Mouse (Mus musculus) neural tube, embryonic 11.5 days (tissue): ENCODE results near the gene Olfr1386. TPM values are rescaled to one million over a fixed set of nuclear protein-coding genes. Genes with fewer than 3 reads are reported as not detected.
"Not testable (repeated sequence)": the region's sequence is repeated elsewhere in the genome, so short reads cannot be mapped to it uniquely, and the experiment has no call there.

ENCODE experiments used
- ATAC-seq: fragments of 200-750 bp; cut with Nextera tagmentation; 2 replicates; pipeline ENCODE4 v1.8.0; 2017; ENCODE audit warnings: moderate number of reproducible peaks, mild to moderate bottlenecking, moderate TSS enrichment, moderate library complexity; ENCODE audit not compliant: insufficient read depth, low FRiP score, low TSS enrichment
- DNase-seq: peaks from one replicate; pipeline ENCODE4 v3.0.0-alpha.2; 2015; ENCODE audit warnings: low spot score
- H3K27ac ChIP-seq: fragments of 300-500 bp; sonication (generic); 2 replicates; pipeline ENCODE4 v1.5.1; 2014; ENCODE audit warnings: low read depth, mild to moderate bottlenecking, low read length
- H3K27me3 ChIP-seq: fragments of 300-500 bp; sonication (generic); 2 replicates; pipeline ENCODE4 v1.6.1; 2014; ENCODE audit warnings: mild to moderate bottlenecking, low read length, mixed read lengths; ENCODE audit not compliant: control insufficient read depth, insufficient read depth
- H3K36me3 ChIP-seq: fragments of 300-500 bp; sonication (generic); 2 replicates; pipeline ENCODE4 v1.6.1; 2014; ENCODE audit warnings: mild to moderate bottlenecking, low read length, moderate library complexity, mixed read lengths; ENCODE audit not compliant: control insufficient read depth, insufficient read depth
- H3K4me1 ChIP-seq: fragments of 300-500 bp; sonication (generic); 2 replicates; pipeline ENCODE4 v1.6.1; 2014; ENCODE audit warnings: low read length, mixed read lengths; ENCODE audit not compliant: control insufficient read depth, insufficient read depth
- H3K4me2 ChIP-seq: fragments of 300-500 bp; sonication (generic); 2 replicates; pipeline ENCODE4 v1.6.1; 2014; ENCODE audit warnings: low read depth, mild to moderate bottlenecking, moderate library complexity
- H3K4me3 ChIP-seq: fragments of 300-500 bp; sonication (generic); 2 replicates; pipeline ENCODE4 v1.5.1; 2014; ENCODE audit warnings: low read depth, low read length
- H3K9ac ChIP-seq: fragments of 300-500 bp; sonication (generic); 2 replicates; pipeline ENCODE4 v1.6.1; 2014; ENCODE audit warnings: mild to moderate bottlenecking, low read length
- H3K9me3 ChIP-seq: fragments of 300-500 bp; sonication (generic); 2 replicates; pipeline ENCODE4 v1.6.1; 2016; ENCODE audit warnings: low read length; ENCODE audit not compliant: control insufficient read depth
- WGBS: fragments of 180-500 bp; shearing (Covaris S2); extraction: QIAGEN DNeasy Blood & Tissue Kit; methylation state at CpG from one replicate; pipeline ENCODE4 v1.1.7; 2014; 5-methylcytosine and 5-hydroxymethylcytosine counted together
- polyA plus RNA-seq: library from polyadenylated mRNA; unstranded; fragments of >200 nt; fragmentation: Nextera tagmentation; extraction: Ambion mirVana; gene quantifications from 2 replicates; pipeline ENCODE4 v1.2.1, GENCODE M21; 2014

Gene Olfr1386
- not detected in 2 replicates for polyA plus RNA-seq

DNA sequence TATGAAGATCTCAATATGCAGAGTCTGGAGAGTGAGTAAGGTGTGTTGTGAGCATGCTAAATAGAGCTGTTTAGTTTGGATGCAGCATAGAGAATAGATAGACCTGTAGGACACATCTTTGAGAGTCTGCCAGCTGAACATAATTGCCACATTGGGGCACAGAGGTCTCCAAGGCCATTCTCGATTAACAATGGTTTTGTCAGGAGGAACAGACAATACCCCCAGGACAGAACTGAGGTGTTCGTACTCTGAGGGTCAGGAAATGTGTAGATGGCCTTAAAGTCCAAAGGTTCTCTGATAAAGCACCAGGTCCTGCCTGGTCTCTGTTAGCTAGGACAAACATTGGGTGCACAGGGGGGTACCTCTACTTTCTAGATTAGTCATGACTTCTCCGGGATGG, at the start of gene Olfr1386:
Gene Olfr1386, plus strand, starts transcription at position 301 of the 400 bp plus-strand sequence.
- not testable (repeated sequence) for H3K4me2 ChIP-seq, H3K27me3 ChIP-seq, H3K4me1 ChIP-seq, ATAC-seq, H3K36me3 ChIP-seq, H3K9me3 ChIP-seq, H3K9ac ChIP-seq, H3K27ac ChIP-seq, DNase-seq, H3K4me3 ChIP-seq
- 77% methylated on average over 2 of the region's 3 CpGs for WGBS

DNA sequence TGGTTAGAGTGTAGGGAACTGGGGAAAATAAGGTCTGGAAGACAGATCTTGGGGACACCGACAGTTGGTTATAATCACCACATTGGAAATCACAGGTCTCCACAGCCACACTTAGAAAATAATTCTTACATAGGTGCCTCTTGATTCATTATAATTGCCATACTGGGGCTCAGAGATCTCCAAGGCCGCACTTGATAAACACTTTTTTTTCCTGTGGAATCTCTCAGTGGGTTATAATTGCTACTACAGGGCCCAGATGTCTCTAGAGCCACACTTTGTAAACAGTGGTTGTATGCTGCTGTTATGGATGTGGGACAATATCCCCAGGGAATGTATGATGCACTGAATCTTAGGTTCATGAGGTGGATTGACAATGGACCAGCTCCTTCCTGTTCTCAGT, 42.1 kb upstream of the Olfr1386 start, which contains the start of gene Olfr1389:
Gene Olfr1389, plus strand, starts transcription at position 301 of the 400 bp plus-strand sequence.
- Histone ChIP-seq H3K4me3 (no peak within 1 kb of the TSS), H3K9me3 (no peaks in the 10 kb centered on the region), H3K4me2 (no peak within 1 kb of the TSS), H3K4me1 (no peaks in the 10 kb centered on the region), H3K27me3 (no peaks in the 10 kb centered on the region), H3K27ac (no peak within 1 kb of the TSS), H3K36me3 (no peaks in the 10 kb centered on the region), H3K9ac (no peak within 1 kb of the TSS)
- DNase-seq (no peak), ATAC-seq (no peak)
- 93% methylated on average over 2 of the region's 2 CpGs for WGBS

DNA sequence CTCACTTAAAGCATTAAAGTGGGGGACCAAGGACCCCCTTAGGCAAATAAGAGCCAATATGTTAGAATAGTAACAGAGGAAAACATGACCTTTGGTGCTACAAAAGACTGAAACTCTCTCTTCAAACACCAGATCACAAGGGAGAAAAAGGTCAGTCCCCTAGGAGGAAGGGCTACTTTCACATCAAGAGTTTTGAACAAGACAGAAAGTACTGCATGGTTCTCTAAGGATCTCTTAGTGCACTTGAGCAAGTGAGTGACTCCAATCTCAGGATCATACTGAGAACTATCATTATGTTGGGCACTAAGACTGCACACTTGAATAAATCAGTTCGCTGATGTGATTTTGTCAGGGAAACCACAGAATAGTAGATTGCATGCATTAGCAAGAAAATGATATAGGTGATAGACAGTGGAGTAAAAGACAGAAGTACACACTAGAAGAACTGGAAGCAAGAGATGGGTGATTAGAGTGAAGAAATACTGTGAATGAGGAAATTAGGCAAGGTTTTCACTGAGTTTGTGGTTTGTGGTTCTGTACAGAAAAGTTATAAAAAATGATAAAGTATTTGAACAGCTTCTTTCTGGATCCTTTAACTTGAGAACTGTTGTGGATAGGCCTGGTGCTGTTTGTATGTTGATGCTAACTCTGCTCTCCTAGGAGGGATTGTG, 39.5 kb upstream of the Olfr1386 start:
- no peak overlapping the region for H3K27ac ChIP-seq
- H3K36me3 ChIP-seq = no peaks in the 10 kb centered on the region
- ATAC-seq = no peak
- no peaks in the 10 kb centered on the region for H3K27me3 ChIP-seq
- no peaks in the 10 kb centered on the region for H3K4me1 ChIP-seq
- no peaks in the 10 kb centered on the region for H3K9me3 ChIP-seq
- H3K4me3 ChIP-seq = no peak overlapping the region
- DNase-seq = no peak
- no peak overlapping the region for H3K4me2 ChIP-seq
- 92% methylated on average over 1 of the region's 1 CpGs for WGBS
- H3K9ac ChIP-seq = no peak overlapping the region

DNA sequence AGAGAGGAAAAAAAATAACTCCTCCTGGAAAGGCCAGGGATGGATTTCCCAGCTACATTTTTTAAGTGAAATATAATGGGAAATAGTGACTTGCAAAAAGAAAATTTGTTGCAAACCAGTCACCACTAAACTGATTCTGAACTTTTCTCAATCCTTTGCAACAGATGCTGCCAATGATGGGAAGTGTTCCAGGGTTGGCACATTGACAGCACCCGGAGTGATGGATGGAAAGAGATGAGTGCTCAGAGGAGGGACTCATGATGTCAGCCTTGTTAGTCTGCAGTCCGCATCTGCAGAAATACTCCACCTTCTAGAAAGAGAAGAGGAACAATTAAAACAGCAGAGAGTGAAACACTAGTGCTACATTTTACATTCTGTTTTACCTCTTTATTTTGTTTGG, 35.2 kb upstream of the Olfr1386 start:
- Histone ChIP-seq H3K27ac (no peak overlapping the region), H3K9ac (no peak overlapping the region), H3K36me3 (no peaks in the 10 kb centered on the region), H3K27me3 (no peaks in the 10 kb centered on the region), H3K9me3 (no peaks in the 10 kb centered on the region), H3K4me1 (no peaks in the 10 kb centered on the region), H3K4me2 (no peak overlapping the region), H3K4me3 (no peak overlapping the region)
- ATAC-seq = no peak
- DNase-seq = no peak
- WGBS = 82% methylated on average over 2 of the region's 2 CpGs

DNA sequence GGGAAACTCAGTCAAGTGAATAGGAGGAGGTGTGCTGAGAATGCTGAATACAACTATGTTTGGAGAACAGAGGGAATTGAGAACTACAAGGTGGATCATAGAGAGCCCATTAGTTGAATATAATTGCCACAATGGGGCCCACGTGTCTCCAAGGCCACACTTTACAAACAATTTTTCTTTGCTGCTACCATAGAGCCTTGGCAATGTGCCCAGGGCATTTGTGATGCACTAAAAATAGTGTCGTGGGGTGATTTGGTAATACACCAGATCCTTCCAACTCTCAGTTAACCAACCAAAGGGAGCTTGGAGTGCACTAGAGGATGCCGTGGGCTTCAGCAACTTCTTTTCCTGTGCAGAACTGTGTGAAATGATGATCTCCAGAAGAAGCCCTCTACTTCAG, 28.4 kb upstream of the Olfr1386 start, which contains the start of gene Olfr1388:
Gene Olfr1388, plus strand, starts transcription at position 214 of the 400 bp plus-strand sequence.
- H3K4me1 ChIP-seq = no peaks in the 10 kb centered on the region
- 85% methylated on average over 3 of the region's 3 CpGs for WGBS

DNA sequence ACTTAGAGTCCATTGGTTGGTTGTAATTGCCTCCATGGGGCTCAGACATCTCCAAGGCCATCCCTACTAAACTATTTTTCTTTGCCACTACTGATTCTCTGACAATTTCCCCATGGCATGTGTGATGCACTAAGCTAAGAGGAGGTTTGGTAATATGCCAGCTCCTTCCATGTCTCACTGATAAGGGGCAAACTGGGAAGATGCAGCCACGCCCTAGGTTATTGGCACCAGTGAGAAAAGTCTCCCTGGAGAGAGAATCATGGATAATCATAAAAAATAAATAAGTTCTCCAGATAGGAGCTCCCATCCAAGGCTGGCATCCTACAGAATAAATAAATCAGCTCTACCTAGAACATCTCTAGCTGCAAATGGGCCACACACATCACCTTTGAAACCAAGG, 9.8 kb upstream of the Olfr1386 start, which contains the start of gene Olfr1387:
Gene Olfr1387, plus strand, starts transcription at position 301 of the 400 bp plus-strand sequence.
- Histone ChIP-seq H3K27ac (no peak within 1 kb of the TSS), H3K4me3 (no peak within 1 kb of the TSS), H3K9me3 (no peaks in the 10 kb centered on the region), H3K4me1 (no peaks in the 10 kb centered on the region), H3K4me2 (no peak within 1 kb of the TSS), H3K9ac (no peak within 1 kb of the TSS), H3K36me3 (no peaks in the 10 kb centered on the region), H3K27me3 (no peaks in the 10 kb centered on the region)
- WGBS = 82% methylated on average over 1 of the region's 1 CpGs
- DNase-seq = no peak
- no peak for ATAC-seq

More for the DNA sequence above, 28.4 kb upstream of the Olfr1386 start, which contains the start of gene Olfr1388:
- ATAC-seq (no peak), DNase-seq (no peak)
- Histone ChIP-seq H3K27ac (no peak within 1 kb of the TSS), H3K27me3 (no peaks in the 10 kb centered on the region), H3K9me3 (no peaks in the 10 kb centered on the region), H3K36me3 (no peaks in the 10 kb centered on the region), H3K4me3 (no peak within 1 kb of the TSS), H3K9ac (no peak within 1 kb of the TSS), H3K4me2 (no peak within 1 kb of the TSS)

DNA sequence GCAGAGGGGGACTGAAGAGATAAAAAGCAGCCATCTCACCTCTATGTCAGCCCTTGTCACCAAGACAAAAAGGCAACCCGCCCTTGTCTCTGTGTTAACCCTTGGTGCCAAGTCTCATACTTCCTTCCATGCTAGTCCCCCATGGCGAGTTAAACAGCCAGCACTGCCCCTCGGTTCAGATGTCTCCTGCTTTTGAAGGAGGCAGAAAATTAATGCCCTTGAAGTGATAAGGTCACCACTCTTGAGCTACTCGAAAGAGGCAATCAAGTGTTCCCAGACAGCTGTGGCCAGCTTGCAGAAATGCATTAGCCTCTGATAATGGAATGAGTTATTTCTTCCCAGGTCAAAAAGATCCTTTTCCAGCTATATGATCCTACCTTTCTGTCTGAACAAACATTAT, 21.1 kb downstream of the Olfr1386 start:
- Histone ChIP-seq H3K4me1 (no peaks in the 10 kb centered on the region), H3K4me2 (no peak overlapping the region), H3K9me3 (no peaks in the 10 kb centered on the region), H3K36me3 (no peaks in the 10 kb centered on the region), H3K9ac (no peak overlapping the region), H3K27me3 (no peaks in the 10 kb centered on the region), H3K27ac (no peak overlapping the region), H3K4me3 (no peak overlapping the region)
- ATAC-seq = no peak
- no peak for DNase-seq
- WGBS = 41% methylated on average over 4 of the region's 4 CpGs

DNA sequence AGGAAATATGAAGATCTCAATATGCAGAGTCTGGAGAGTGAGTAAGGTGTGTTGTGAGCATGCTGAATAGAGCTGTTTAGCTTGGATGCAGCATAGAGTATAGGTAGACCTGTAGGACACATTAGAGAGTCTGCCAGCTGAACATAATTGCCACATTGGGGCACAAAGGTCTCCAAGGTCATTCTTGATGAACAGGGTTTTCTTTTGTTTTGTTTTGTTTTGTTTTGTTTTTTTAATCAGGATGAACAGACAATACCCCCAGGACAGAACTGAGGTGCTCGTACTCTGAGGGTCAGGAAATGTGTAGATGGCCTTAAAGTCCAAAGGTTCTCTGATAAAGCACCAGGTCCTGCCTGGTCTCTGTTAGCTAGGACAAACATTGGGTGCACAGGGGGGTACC, 23.9 kb downstream of the Olfr1386 start, which contains the start of gene Olfr1385:
Gene Olfr1385, plus strand, starts transcription at position 301 of the 400 bp plus-strand sequence.
- not testable (repeated sequence) for H3K4me3 ChIP-seq, H3K4me2 ChIP-seq, H3K9ac ChIP-seq, H3K36me3 ChIP-seq, DNase-seq, H3K4me1 ChIP-seq, H3K27ac ChIP-seq, ATAC-seq, H3K27me3 ChIP-seq, H3K9me3 ChIP-seq
- WGBS = 71% methylated on average over 1 of the region's 1 CpGs

DNA sequence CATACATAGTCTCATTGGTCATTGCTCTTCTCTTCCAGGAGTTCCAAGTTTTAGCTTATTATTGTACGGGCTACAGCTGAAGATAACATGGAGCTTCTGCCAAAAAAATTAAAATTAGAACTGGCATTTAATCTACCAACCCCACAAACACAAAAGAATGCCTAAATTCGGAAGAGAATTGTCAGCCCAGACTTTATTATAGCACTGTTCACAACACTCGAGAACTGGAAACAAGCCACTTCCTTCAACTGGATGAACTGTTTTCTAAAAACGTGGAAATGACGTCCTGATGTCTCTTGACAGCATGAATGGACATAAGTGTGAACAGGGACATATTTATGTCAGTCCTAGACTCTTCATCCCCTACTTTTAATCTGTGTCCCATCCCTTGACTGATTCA, 53.2 kb downstream of the Olfr1386 start:
- DNase-seq = no peak
- 78% methylated on average over 5 of the region's 5 CpGs for WGBS
- Histone ChIP-seq H3K27me3 (no peaks in the 10 kb centered on the region), H3K4me2 (no peak overlapping the region), H3K27ac (no peak overlapping the region), H3K9ac (no peak overlapping the region), H3K9me3 (no peaks in the 10 kb centered on the region), H3K4me3 (no peak overlapping the region), H3K4me1 (no peaks in the 10 kb centered on the region), H3K36me3 (no peaks in the 10 kb centered on the region)
- no peak for ATAC-seq
